Mouse (Mus musculus) stomach, embryonic 15.5 days (tissue): ENCODE results near the gene Rnf215. TPM values are rescaled to one million over a fixed set of nuclear protein-coding genes. Genes with fewer than 3 reads are reported as not detected.
"Not testable (repeated sequence)": the region's sequence is repeated elsewhere in the genome, so short reads cannot be mapped to it uniquely, and the experiment has no call there.

ENCODE experiments used
- ATAC-seq: fragments of 200-750 bp; cut with Nextera tagmentation; 2 replicates; pipeline ENCODE4 v1.8.0; 2017; ENCODE audit warnings: low read depth, moderate number of reproducible peaks, moderate TSS enrichment; ENCODE audit not compliant: insufficient read depth, low FRiP score
- H3K27ac ChIP-seq: fragments of 300-500 bp; sonication (generic); 2 replicates; pipeline ENCODE4 v1.5.1; 2015; ENCODE audit warnings: mild to moderate bottlenecking, inconsistent platforms
- H3K27me3 ChIP-seq: fragments of 300-500 bp; sonication (generic); replicated peaks from 2 replicates; pipeline ENCODE4 v1.6.1; 2015; ENCODE audit warnings: inconsistent platforms
- H3K36me3 ChIP-seq: fragments of 300-500 bp; sonication (generic); 2 replicates; pipeline ENCODE4 v1.6.1; 2015; ENCODE audit warnings: inconsistent platforms
- H3K4me1 ChIP-seq: fragments of 300-500 bp; sonication (generic); 2 replicates; pipeline ENCODE4 v1.6.1; 2015; ENCODE audit warnings: inconsistent platforms
- H3K4me2 ChIP-seq: fragments of 300-500 bp; sonication (generic); 2 replicates; pipeline ENCODE4 v1.6.1; 2015; ENCODE audit warnings: mild to moderate bottlenecking, inconsistent platforms
- H3K4me3 ChIP-seq: fragments of 300-500 bp; sonication (generic); replicated peaks from 2 replicates; pipeline ENCODE4 v1.5.1; 2015; ENCODE audit warnings: inconsistent platforms
- H3K9ac ChIP-seq: fragments of 300-500 bp; sonication (generic); 2 replicates; pipeline ENCODE4 v1.6.1; 2015; ENCODE audit warnings: inconsistent platforms
- H3K9me3 ChIP-seq: fragments of 300-500 bp; sonication (generic); 2 replicates; pipeline ENCODE4 v1.6.1; 2016; ENCODE audit warnings: inconsistent platforms
- WGBS: fragments of 180-500 bp; shearing (Covaris S2); methylation state at CpG from one replicate; pipeline ENCODE4 v1.1.7; 2015; 5-methylcytosine and 5-hydroxymethylcytosine counted together
- microRNA-seq: library from miRNA; unstranded; fragments of <30 nt; microRNA quantifications from one replicate; pipeline ENCODE4, GENCODE M21; 2016
- polyA plus RNA-seq: library from polyadenylated mRNA; unstranded; fragments of >200 nt; fragmentation: Nextera tagmentation; extraction: Ambion mirVana; gene quantifications from 2 replicates; pipeline ENCODE4 v1.2.1, GENCODE M21; 2015

The Rnf215 gene
- polyA plus RNA-seq, 1 experiment from 2014 or later = 25.1 TPM

DNA sequence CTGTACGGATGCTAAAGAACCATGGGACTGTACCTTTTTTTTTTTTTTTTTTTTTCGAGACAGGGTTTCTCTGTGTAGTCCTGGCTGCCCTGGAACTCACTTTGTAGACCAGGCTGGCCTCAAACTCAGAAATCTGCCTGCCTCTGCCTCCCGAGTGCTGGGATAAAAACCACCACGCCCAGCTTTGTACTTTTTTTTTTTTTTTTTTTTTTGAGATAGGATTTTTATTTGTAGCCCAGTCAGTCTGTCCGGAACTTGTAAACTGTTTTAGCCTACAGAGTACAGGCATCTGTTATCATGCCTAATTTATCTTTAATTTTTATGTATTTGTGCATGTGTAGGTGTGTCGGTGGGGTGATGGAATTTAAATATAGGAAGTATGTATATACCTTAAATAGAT lies 50.5 kb downstream of the Rnf215 start:
- not testable (repeated sequence) for H3K4me3 ChIP-seq

DNA sequence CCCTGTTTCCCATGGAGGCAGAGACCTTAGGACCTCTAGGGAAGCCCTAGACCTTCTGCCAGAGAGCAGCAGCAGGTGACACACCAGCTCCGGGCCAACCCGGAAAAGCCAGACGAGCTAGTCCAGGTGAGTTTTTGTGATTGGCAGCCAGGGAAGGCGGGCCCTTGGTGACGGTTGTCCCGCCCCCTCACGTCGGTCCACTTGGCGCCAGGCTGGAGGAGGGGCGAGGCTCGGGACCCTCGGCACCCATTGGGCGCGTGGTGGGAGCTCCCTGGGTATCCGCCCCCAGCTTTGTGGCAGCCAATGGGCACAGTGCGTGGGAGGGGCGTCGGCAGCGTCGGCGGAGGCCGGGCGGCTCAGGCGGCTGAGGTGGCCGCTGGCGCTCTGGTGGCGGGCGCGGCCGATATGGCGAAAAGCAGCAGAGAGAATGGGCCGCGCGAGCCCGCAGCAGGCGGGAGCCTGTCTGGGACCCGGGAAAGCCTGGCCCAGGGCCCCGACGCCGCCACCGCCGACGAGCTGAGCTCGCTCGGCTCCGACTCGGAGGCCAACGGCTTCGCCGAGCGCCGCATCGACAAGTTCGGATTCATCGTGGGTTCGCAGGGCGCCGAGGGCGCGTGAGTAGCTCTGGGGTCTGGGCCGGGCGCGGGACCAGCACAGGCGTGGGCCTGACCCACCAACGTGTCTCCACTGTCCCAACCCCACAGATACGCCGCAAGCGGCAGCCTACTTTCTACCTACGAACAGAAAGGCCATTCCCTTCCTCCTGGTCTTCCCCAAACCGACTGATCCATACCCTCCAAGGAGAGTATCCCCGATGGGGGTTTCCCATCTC lies 51.7 kb downstream of the Rnf215 start, which contains the start of gene Tbc1d10a:
Tbc1d10a (plus strand) TSS at position 304 of the 832 bp plus-strand sequence.
- Histone ChIP-seq H3K9ac (peak within 1 kb of the TSS; percentile 98), H3K9me3 (no peaks in the 10 kb centered on the region), H3K4me3 (peak within 1 kb of the TSS; percentile 87), H3K4me2 (peak within 1 kb of the TSS; percentile 79), H3K4me1 (peaks cover 29% of the 10 kb centered on the region), H3K36me3 (peaks cover 9% of the 10 kb centered on the region; the same call in 1 of the 2 replicates), H3K27ac (peak within 1 kb of the TSS; percentile 65), H3K27me3 (no peaks in the 10 kb centered on the region)
- WGBS = under 1% methylated on average over 71 of the region's 71 CpGs
- ATAC-seq = peak; percentile 99

More for the DNA sequence above, 50.5 kb downstream of the Rnf215 start:
- not testable (repeated sequence) for H3K9ac ChIP-seq, H3K9me3 ChIP-seq, ATAC-seq, H3K27ac ChIP-seq, H3K27me3 ChIP-seq, H3K4me2 ChIP-seq
- H3K36me3 ChIP-seq = peaks cover 21% of the 10 kb centered on the region
- peaks cover 24% of the 10 kb centered on the region for H3K4me1 ChIP-seq
- 88% methylated on average over 6 of the region's 6 CpGs for WGBS

DNA sequence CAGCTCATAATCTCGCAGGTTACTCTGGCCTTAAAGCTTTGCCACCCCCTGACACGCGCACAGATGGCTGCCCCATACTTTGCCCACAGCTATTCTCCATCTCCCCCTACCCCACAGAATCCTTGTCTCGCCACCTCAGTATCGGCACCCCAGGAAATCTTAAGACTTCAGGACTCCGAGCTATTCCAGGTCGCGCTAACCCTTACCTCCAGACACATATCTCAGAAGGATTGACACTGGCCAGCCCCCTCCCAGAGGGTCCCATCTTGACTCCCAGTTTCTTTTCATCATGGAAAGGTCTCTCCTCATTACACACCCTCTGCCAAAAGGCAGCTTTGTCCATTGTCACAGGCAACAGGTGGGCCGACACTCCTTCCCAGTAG lies 52.3 kb downstream of the Rnf215 start:
- no peak overlapping the region for H3K27ac ChIP-seq
- no peaks in the 10 kb centered on the region for H3K9me3 ChIP-seq
- H3K4me2 ChIP-seq = peak overlapping the region; percentile 79
- 12% methylated on average over 9 of the region's 9 CpGs for WGBS
- no peaks in the 10 kb centered on the region for H3K27me3 ChIP-seq
- peaks cover 35% of the 10 kb centered on the region for H3K4me1 ChIP-seq
- ATAC-seq = no peak
- H3K36me3 ChIP-seq = 0 out of 2 replicates have a peak, but pooled peaks cover 4% of the 10 kb centered on the region
- H3K4me3 ChIP-seq = peak overlapping the region; percentile 87
- H3K9ac ChIP-seq = peak overlapping the region; percentile 98

- Histone ChIP-seq H3K4me1 (peaks cover 39% of the 10 kb centered on the region), H3K9ac (no peak overlapping the region)
- 83% methylated on average over 6 of the region's 6 CpGs for WGBS
Observed at GRCm38 (mm10) chr11:4189182-4189581, 54.2 kb downstream of the Rnf215 start.

DNA sequence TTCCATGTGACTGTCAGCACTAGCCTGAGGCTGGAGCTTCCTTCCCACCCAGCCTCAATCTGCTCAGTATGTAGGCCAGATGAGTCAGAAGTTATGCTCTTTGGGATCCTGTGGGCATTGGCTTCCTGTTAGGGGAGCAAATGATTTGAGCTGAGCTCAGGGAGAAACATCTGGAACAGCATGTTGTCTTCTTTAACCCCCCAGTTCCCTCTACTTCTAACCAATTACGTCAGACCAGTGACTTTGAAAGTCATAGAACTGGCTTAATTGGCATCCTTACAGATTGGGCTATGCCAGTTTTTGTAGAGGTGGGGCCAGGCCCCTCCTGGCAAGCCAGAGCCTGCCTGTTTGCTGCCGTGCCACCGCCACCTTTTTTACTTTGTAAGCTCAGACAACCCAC lies 55.7 kb downstream of the Rnf215 start:
- WGBS = 79% methylated on average over 3 of the region's 3 CpGs
- H3K27me3 ChIP-seq = no peaks in the 10 kb centered on the region
- no peaks in the 10 kb centered on the region for H3K36me3 ChIP-seq
- peaks cover 37% of the 10 kb centered on the region for H3K4me1 ChIP-seq
- H3K4me2 ChIP-seq = no peak overlapping the region
- H3K27ac ChIP-seq = no peak overlapping the region; the same call in 1 of the 2 replicates
- ATAC-seq = no peak
- H3K9ac ChIP-seq = no peak overlapping the region
- H3K4me3 ChIP-seq = no peak overlapping the region
- no peaks in the 10 kb centered on the region for H3K9me3 ChIP-seq

More at GRCm38 (mm10) chr11:4189182-4189581, 54.2 kb downstream of the Rnf215 start:
- no peak overlapping the region for H3K27ac ChIP-seq
- no peaks in the 10 kb centered on the region for H3K9me3 ChIP-seq
- no peaks in the 10 kb centered on the region for H3K36me3 ChIP-seq
- ATAC-seq = no peak
- no peaks in the 10 kb centered on the region for H3K27me3 ChIP-seq
- no peak overlapping the region for H3K4me3 ChIP-seq
- no peak overlapping the region for H3K4me2 ChIP-seq

Small RNA genes lying within 50 kb of the gene (microRNA-seq; reads per million reads assigned to microRNA genes)
- gene Mir3060 = 3.5 reads per million, percentile 14 among the genes with 10 or more reads in this experiment

Other genes starting within 250 kb of the Rnf215 start
- 0.19 and 0.32 TPM in 2 replicates for gene 4921536K21Rik, start 240.1 kb upstream of the Rnf215 start, polyA plus RNA-seq
- 8.0 and 8.1 TPM in 2 replicates for gene Dusp18, start 240.0 kb upstream of the Rnf215 start, polyA plus RNA-seq
- gene Slc35e4, start 220.5 kb upstream of the Rnf215 start, polyA plus RNA-seq = 4.0 and 4.7 TPM in 2 replicates
- 40.0 and 43.6 TPM in 2 replicates for gene Tcn2, start 203.0 kb upstream of the Rnf215 start, polyA plus RNA-seq
- gene Pes1, start 171.2 kb upstream of the Rnf215 start, polyA plus RNA-seq = 75.6 and 80.2 TPM in 2 replicates
- gene 4930556J24Rik, start 158.4 kb upstream of the Rnf215 start, polyA plus RNA-seq = 0.12 and 0.21 TPM in 2 replicates
- gene Gal3st1, start 151.6 kb upstream of the Rnf215 start, polyA plus RNA-seq = 18.3 and 21.6 TPM in 2 replicates
- gene Sec14l4, start 103.7 kb upstream of the Rnf215 start, polyA plus RNA-seq = 1.4 and 1.5 TPM in 2 replicates
- 0.08 and 0.18 TPM in 2 replicates for gene Sec14l3, start 70.4 kb upstream of the Rnf215 start, polyA plus RNA-seq
- gene Mtfp1, start 39.8 kb upstream of the Rnf215 start, polyA plus RNA-seq = 21.7 and 21.8 TPM in 2 replicates
- gene Sec14l2, start 11.8 kb upstream of the Rnf215 start, polyA plus RNA-seq = 1.7 and 1.9 TPM in 2 replicates
- gene Ccdc157, start 25.1 kb downstream of the Rnf215 start, polyA plus RNA-seq = 6.1 and 6.4 TPM in 2 replicates
- 39.2 and 44.2 TPM in 2 replicates for gene Sf3a1, start 25.1 kb downstream of the Rnf215 start, polyA plus RNA-seq
- 31.1 and 33.4 TPM in 2 replicates for gene Tbc1d10a, start 51.6 kb downstream of the Rnf215 start, polyA plus RNA-seq
- 3.8 and 4.8 TPM in 2 replicates for gene Castor1, start 83.0 kb downstream of the Rnf215 start, polyA plus RNA-seq
- gene Osm, start 101.2 kb downstream of the Rnf215 start, polyA plus RNA-seq = 0.22 TPM in 2 replicates
- 0.61 and 0.65 TPM in 2 replicates for gene Lif, start 122.4 kb downstream of the Rnf215 start, polyA plus RNA-seq